Mouse (Mus musculus) myocyte (in vitro differentiated cells): ENCODE results near the gene Ccdc181. TPM values are rescaled to one million over a fixed set of nuclear protein-coding genes. Genes with fewer than 3 reads are reported as not detected.

Experiments used
- H3K27me3 ChIP-seq: one replicate; pipeline ENCODE4 v1.6.1; 2011; ENCODE audit not compliant: control insufficient read depth, insufficient read depth, insufficient read length
- H3K36me3 ChIP-seq: one replicate; pipeline ENCODE4 v1.6.1; 2011; ENCODE audit not compliant: control insufficient read depth, insufficient read depth
- H3K4me2 ChIP-seq: one replicate; pipeline ENCODE4 v1.6.1; 2011; ENCODE audit warnings: low read depth, control low read depth
- H3K4me3 ChIP-seq: one replicate; pipeline ENCODE4 v1.5.1; 2011; ENCODE audit warnings: mild to moderate bottlenecking, control low read depth, moderate library complexity
- H3K79me2 ChIP-seq: one replicate; pipeline ENCODE4 v1.6.1; 2011; ENCODE audit not compliant: control insufficient read depth, insufficient read depth
- H3ac ChIP-seq: one replicate; pipeline ENCODE4 v1.6.1; 2011; ENCODE audit not compliant: control insufficient read depth, insufficient read length
- CEBPB ChIP-seq: IDR thresholded peaks from 2 replicates; pipeline ENCODE4 v1.6.1; 2011; ENCODE audit warnings: mild to moderate bottlenecking, moderate library complexity; ENCODE audit not compliant: poor library complexity, insufficient read depth, severe bottlenecking
- E2F4 ChIP-seq: IDR thresholded peaks from one replicate; pipeline ENCODE4 v1.6.1; 2011; ENCODE audit warnings: mild to moderate bottlenecking, control low read depth, moderate library complexity; ENCODE audit not compliant: insufficient read depth
- MAX ChIP-seq: IDR thresholded peaks from one replicate; pipeline ENCODE4 v1.6.1; 2011; ENCODE audit warnings: low read depth, mild to moderate bottlenecking, control low read depth
- MYOD1 ChIP-seq, 3 experiments: IDR thresholded peaks; one replicate each; pipeline ENCODE4 v1.6.1; 2011; ENCODE audit warnings: control low read depth in 2 of 3, low read depth in 2 of 3, mild to moderate bottlenecking in 2 of 3, moderate library complexity in 1 of 3; ENCODE audit not compliant: insufficient read length in 2 of 3, control insufficient read depth in 1 of 3
- MYOG ChIP-seq, 3 experiments: IDR thresholded peaks; one replicate each; pipeline ENCODE4 v1.6.1; 2011; ENCODE audit warnings: control low read depth in 2 of 3, low read depth in 2 of 3, mild to moderate bottlenecking in 2 of 3; ENCODE audit not compliant: insufficient read length in 2 of 3, control insufficient read depth in 1 of 3, insufficient read depth in 1 of 3
- POLR2A ChIP-seq: IDR thresholded peaks from one replicate; pipeline ENCODE4 v1.6.1; 2011; ENCODE audit warnings: low read depth, mild to moderate bottlenecking, control low read depth, moderate library complexity; ENCODE audit not compliant: insufficient read length
- POLR2AphosphoS2 ChIP-seq: IDR thresholded peaks from one replicate; pipeline ENCODE4 v1.6.1; 2011; ENCODE audit warnings: low read depth, control low read depth; ENCODE audit not compliant: insufficient read length
- REST ChIP-seq: IDR thresholded peaks from one replicate; pipeline ENCODE4 v1.6.1; 2011; ENCODE audit warnings: mild to moderate bottlenecking, control low read depth, moderate library complexity; ENCODE audit not compliant: insufficient read depth, insufficient read length
- SRF ChIP-seq: IDR thresholded peaks from one replicate; pipeline ENCODE4 v1.6.1; 2011; ENCODE audit warnings: low read depth; ENCODE audit not compliant: control insufficient read depth, insufficient read length
- TCF12 ChIP-seq: IDR thresholded peaks from one replicate; pipeline ENCODE4 v1.6.1; 2011; ENCODE audit warnings: mild to moderate bottlenecking, control low read depth; ENCODE audit not compliant: poor library complexity, insufficient read depth, severe bottlenecking
- TCF3 ChIP-seq: IDR thresholded peaks from one replicate; pipeline ENCODE4 v1.6.1; 2011; ENCODE audit warnings: low read depth, control low read depth; ENCODE audit not compliant: insufficient read length
- USF1 ChIP-seq: IDR thresholded peaks from one replicate; pipeline ENCODE4 v1.6.1; 2011; ENCODE audit warnings: low read depth, mild to moderate bottlenecking, control low read depth, moderate library complexity
- polyA plus RNA-seq: library from polyadenylated mRNA; unstranded; fragments of >200 nt; fragmentation: generic; extraction: Trizol; gene quantifications from one replicate; pipeline ENCODE4 v1.2.1, GENCODE M21; 2012; ENCODE audit warnings: missing spikeins

Gene Ccdc181
- polyA plus RNA-seq, 1 experiment, result 4.1 TPM

GRCm38 (mm10) chr1:164314085-164314484 is 38.7 kb downstream of the Ccdc181 start:
- H3K36me3 ChIP-seq, result peaks cover 3% of the 10 kb centered on the region
- no peak overlapping the region for H3K4me3 ChIP-seq
- no peaks in the 10 kb centered on the region for H3K27me3 ChIP-seq
- TF ChIP-seq POLR2A (no peak), E2F4 (no peak), CEBPB (no peak), TCF12 (no peak), POLR2AphosphoS2 (no peak), MAX (no peak), SRF (no peak), MYOD1 (IDR thresholded peaks at IDR 0.05; ENCODE audit: control insufficient read depth in 1 of 3, insufficient read length in 2 of 3, low read depth in 2 of 3) (no peak), TCF3 (no peak), REST (no peak), USF1 (no peak), MYOG (IDR thresholded peaks at IDR 0.05; ENCODE audit: control insufficient read depth in 1 of 3, insufficient read depth in 1 of 3, insufficient read length in 2 of 3, low read depth in 2 of 3) (no peak)
- no peak overlapping the region for H3K4me2 ChIP-seq
- H3K79me2 ChIP-seq, result no peaks in the 10 kb centered on the region
- no peak overlapping the region for H3ac ChIP-seq

DNA sequence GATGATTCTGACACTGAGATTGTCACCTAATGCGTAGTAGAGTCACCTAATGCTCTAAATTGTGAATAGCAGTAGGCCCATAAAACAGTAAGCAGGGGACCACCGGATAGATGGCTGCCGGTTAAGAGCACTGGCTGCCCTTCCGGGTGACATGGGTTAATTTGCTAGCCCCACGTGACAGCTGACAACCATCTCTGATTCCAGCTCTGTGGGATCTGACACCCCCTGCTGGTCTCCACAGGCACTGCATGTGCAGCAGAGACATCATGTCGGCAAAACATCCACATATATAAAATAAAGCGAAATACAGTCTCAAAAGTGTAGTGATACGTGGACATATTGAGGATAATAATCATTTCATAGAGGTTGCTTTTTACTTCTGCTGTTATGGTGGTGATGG is 39.9 kb downstream of the Ccdc181 start:
- TF ChIP-seq POLR2A, result no peak
- peak; percentile 53 for TF ChIP-seq USF1

DNA sequence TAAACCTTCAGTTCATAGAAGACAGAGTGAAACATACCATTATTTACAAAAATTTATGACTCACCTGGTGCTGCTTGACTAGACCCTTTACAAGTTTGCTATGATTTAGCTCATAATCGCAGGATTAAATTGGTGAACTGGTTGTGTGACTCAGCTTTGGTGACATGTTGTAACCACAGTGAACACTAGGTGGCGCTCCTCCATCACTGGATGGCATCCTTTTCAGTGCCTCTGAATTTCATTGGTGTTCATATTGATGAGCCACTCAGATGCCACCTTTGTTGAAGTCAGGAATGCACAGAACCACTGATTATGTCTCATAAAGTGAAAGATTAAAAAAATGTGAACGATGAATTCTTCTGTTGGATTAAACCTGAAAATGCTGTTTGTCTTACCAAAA is 41.3 kb downstream of the Ccdc181 start:
- no peak for TF ChIP-seq MYOD1 (IDR thresholded peaks at IDR 0.05; ENCODE audit: control insufficient read depth in 1 of 3, insufficient read length in 2 of 3, low read depth in 2 of 3)
- TF ChIP-seq REST, result no peak
- no peak for TF ChIP-seq E2F4
- no peak for TF ChIP-seq SRF
- peaks cover 3% of the 10 kb centered on the region for H3K36me3 ChIP-seq
- no peak overlapping the region for H3K4me2 ChIP-seq
- no peak overlapping the region for H3ac ChIP-seq
- H3K79me2 ChIP-seq, result no peaks in the 10 kb centered on the region
- H3K4me3 ChIP-seq, result no peak overlapping the region
- H3K27me3 ChIP-seq, result no peaks in the 10 kb centered on the region

More for the DNA sequence above, 39.9 kb downstream of the Ccdc181 start:
- no peak overlapping the region for H3K4me3 ChIP-seq
- H3K36me3 ChIP-seq, result peaks cover 3% of the 10 kb centered on the region
- H3K27me3 ChIP-seq, result no peaks in the 10 kb centered on the region
- no peak overlapping the region for H3ac ChIP-seq
- no peak overlapping the region for H3K4me2 ChIP-seq
- H3K79me2 ChIP-seq, result no peaks in the 10 kb centered on the region

DNA sequence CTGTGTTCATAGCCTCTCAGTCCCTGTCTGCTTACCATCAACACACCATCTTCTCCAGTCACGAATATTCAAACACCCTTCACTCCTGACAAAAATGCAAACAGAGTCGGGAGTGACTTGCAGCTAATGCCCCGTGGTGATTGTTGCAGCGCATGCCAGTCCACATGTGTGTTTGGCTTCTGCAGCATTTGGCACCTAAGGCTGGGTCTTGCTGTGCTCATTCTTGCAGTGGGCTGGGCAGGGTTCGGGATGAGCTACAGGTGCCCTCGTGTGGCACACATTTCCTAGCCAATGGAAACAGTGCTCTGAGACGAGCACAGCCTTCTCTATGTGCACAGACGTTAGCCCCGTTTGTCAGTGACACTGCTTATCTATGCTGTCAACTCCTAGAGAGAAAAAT is 41.9 kb downstream of the Ccdc181 start:
- Histone ChIP-seq H3K36me3 (peaks cover 3% of the 10 kb centered on the region), H3K27me3 (no peaks in the 10 kb centered on the region), H3K79me2 (no peaks in the 10 kb centered on the region), H3ac (no peak overlapping the region), H3K4me2 (no peak overlapping the region), H3K4me3 (no peak overlapping the region)
- TF ChIP-seq TCF3, result no peak
- no peak for TF ChIP-seq MYOG (IDR thresholded peaks at IDR 0.05; ENCODE audit: control insufficient read depth in 1 of 3, insufficient read depth in 1 of 3, insufficient read length in 2 of 3, low read depth in 2 of 3)
- no peak for TF ChIP-seq MYOD1 (IDR thresholded peaks at IDR 0.05; ENCODE audit: control insufficient read depth in 1 of 3, insufficient read length in 2 of 3, low read depth in 2 of 3)
- TF ChIP-seq E2F4, result no peak
- no peak for TF ChIP-seq POLR2A
- no peak for TF ChIP-seq SRF
- no peak for TF ChIP-seq POLR2AphosphoS2
- TF ChIP-seq MAX, result no peak
- TF ChIP-seq CEBPB, result no peak
- TF ChIP-seq TCF12, result no peak
- no peak for TF ChIP-seq USF1
- no peak for TF ChIP-seq REST

- no peak overlapping the region for H3K4me3 ChIP-seq
- H3K27me3 ChIP-seq, result no peaks in the 10 kb centered on the region
- H3K36me3 ChIP-seq, result peaks cover 3% of the 10 kb centered on the region
- no peak overlapping the region for H3K4me2 ChIP-seq
- H3K79me2 ChIP-seq, result no peaks in the 10 kb centered on the region
- no peak overlapping the region for H3ac ChIP-seq
- no peak for TF ChIP-seq TCF3
- TF ChIP-seq REST, result no peak
- TF ChIP-seq MYOD1 (IDR thresholded peaks at IDR 0.05; ENCODE audit: control insufficient read depth in 1 of 3, insufficient read length in 2 of 3, low read depth in 2 of 3), result no peak
- no peak for TF ChIP-seq TCF12
- no peak for TF ChIP-seq MAX
- no peak for TF ChIP-seq CEBPB
Measured at GRCm38 (mm10) chr1:164318474-164318873, 43.1 kb downstream of the Ccdc181 start.
